Mouse (Mus musculus) CH12.LX (cell line): Measurements from ENCODE around the gene Tmem254a.
"Not testable (repeated sequence)": the region's sequence is repeated elsewhere in the genome, so short reads cannot be mapped to it uniquely, and the experiment has no call there.

ENCODE experiments used
- CTCF ChIP-seq, 2 experiments: IDR thresholded peaks in 1 of 2; conservative IDR thresholded peaks in 1 of 2; 2 replicates each; pipeline ENCODE4 v1.5.1; 2011 to 2012; ENCODE audit warnings: low read depth in 2 of 2, low read length in 2 of 2, improper control_type of control experiment in 1 of 2, inconsistent platforms in 1 of 2, mild to moderate bottlenecking in 1 of 2, moderate library complexity in 1 of 2
- E2F4 ChIP-seq: IDR thresholded peaks from 2 replicates; pipeline ENCODE4 v1.6.1; 2011; ENCODE audit warnings: low read depth, low read length, improper control_type of control experiment; ENCODE audit not compliant: insufficient replicate concordance
- MAFK ChIP-seq: IDR thresholded peaks from 2 replicates; pipeline ENCODE4 v1.6.1; 2011; ENCODE audit warnings: low read length, improper control_type of control experiment; ENCODE audit not compliant: insufficient replicate concordance
- MEF2A ChIP-seq: IDR thresholded peaks from 2 replicates; pipeline ENCODE4 v1.6.1; 2014; ENCODE audit warnings: low read depth, mild to moderate bottlenecking, inconsistent platforms, low read length, improper control_type of control experiment, borderline replicate concordance
- PAX5 ChIP-seq: IDR thresholded peaks from 2 replicates; pipeline ENCODE4 v1.6.1; 2012; ENCODE audit warnings: low read length, inconsistent platforms, mixed read lengths
- POLR2A ChIP-seq: IDR thresholded peaks from 2 replicates; pipeline ENCODE4 v1.6.1; 2011; ENCODE audit warnings: low read depth, mild to moderate bottlenecking, improper control_type of control experiment, low read length
- POLR2AphosphoS2 ChIP-seq: IDR thresholded peaks from 2 replicates; pipeline ENCODE4 v1.6.1; 2011; ENCODE audit warnings: low read depth, low read length, improper control_type of control experiment
- SIN3A ChIP-seq: IDR thresholded peaks from 2 replicates; pipeline ENCODE4 v1.6.1; 2012; ENCODE audit warnings: low read length, improper control_type of control experiment, inconsistent platforms
- USF2 ChIP-seq: conservative IDR thresholded peaks from 2 replicates; pipeline ENCODE4 v1.6.1; 2011; ENCODE audit warnings: low read depth, low read length, improper control_type of control experiment
- ZC3H11A ChIP-seq: IDR thresholded peaks from 2 replicates; pipeline ENCODE4 v1.6.1; 2012; ENCODE audit warnings: low read depth, mild to moderate bottlenecking, inconsistent platforms, low read length, improper control_type of control experiment
- ZKSCAN1 ChIP-seq: IDR thresholded peaks from 2 replicates; pipeline ENCODE4 v1.6.1; 2012; ENCODE audit warnings: low read depth, inconsistent platforms, low read length, improper control_type of control experiment, borderline replicate concordance

DNA sequence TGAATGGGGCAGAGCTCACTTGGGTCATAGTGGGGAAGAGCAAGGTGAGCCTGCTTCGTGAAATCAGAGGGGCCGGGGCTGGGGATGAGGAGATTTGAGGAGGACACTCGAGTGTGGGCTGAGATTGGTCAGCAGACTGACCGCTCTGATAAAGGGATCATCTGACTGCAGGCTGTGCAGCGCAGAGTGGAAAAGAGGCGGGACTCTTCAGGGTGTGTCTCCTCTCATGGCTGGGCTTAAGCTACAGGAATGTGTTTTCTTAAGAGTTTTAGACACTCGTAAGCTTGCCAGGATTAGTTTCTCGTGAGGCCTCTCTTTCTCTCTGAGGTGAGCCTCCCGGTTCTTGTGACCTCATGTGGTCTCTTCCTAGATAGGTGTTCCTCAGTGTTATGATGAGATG is 45.7 kb downstream of the Tmem254a start:
- not testable (repeated sequence) for TF ChIP-seq CTCF (conservative IDR thresholded peaks at IDR 0.05 in 1 of 2, IDR thresholded peaks at IDR 0.05 in 1 of 2; ENCODE audit: low read depth in 2 of 2, low read length in 2 of 2); ZC3H11A; POLR2A; E2F4; POLR2AphosphoS2; MAFK; MEF2A; USF2; PAX5; SIN3A; ZKSCAN1
